Mouse (Mus musculus) erythroblast, embryonic 14.5 days (primary cell): ENCODE data around the gene Agap1. TPM values are rescaled to one million over a fixed set of nuclear protein-coding genes. Genes with fewer than 3 reads are reported as not detected.

Experiments used
- H3K27me3 ChIP-seq: 2 replicates; pipeline ENCODE4 v1.6.1; 2012; ENCODE audit warnings: inconsistent platforms; ENCODE audit not compliant: control insufficient read depth
- H3K36me3 ChIP-seq: 2 replicates; pipeline ENCODE4 v1.6.1; 2012; ENCODE audit warnings: mild to moderate bottlenecking, inconsistent platforms; ENCODE audit not compliant: control insufficient read depth
- H3K4me1 ChIP-seq: 2 replicates; pipeline ENCODE4 v1.6.1; 2012; ENCODE audit warnings: inconsistent platforms; ENCODE audit not compliant: control insufficient read depth
- H3K4me3 ChIP-seq: replicated peaks from 2 replicates; pipeline ENCODE3; 2012; ENCODE audit warnings: moderate library complexity, mild to moderate bottlenecking, inconsistent platforms
- H3K9me3 ChIP-seq: 2 replicates; pipeline ENCODE4 v1.6.1; 2012; ENCODE audit warnings: low read length, inconsistent platforms, mixed read lengths; ENCODE audit not compliant: control insufficient read depth
- GATA1 ChIP-seq: IDR thresholded peaks from 2 replicates; pipeline ENCODE4 v1.6.1; 2012; ENCODE audit warnings: low read length, inconsistent platforms, mixed read lengths
- TAL1 ChIP-seq: IDR thresholded peaks from 3 replicates; pipeline ENCODE4 v1.6.1; 2012; ENCODE audit warnings: low read length, inconsistent platforms, mixed read lengths
- polyA plus RNA-seq: library from polyadenylated mRNA; stranded (reverse); fragments of >175 nt; gene quantifications from 2 replicates; pipeline ENCODE4 v1.2.3, GENCODE M21; 2012

The Agap1 gene
- polyA plus RNA-seq, 1 experiment, result 0.09 TPM

DNA sequence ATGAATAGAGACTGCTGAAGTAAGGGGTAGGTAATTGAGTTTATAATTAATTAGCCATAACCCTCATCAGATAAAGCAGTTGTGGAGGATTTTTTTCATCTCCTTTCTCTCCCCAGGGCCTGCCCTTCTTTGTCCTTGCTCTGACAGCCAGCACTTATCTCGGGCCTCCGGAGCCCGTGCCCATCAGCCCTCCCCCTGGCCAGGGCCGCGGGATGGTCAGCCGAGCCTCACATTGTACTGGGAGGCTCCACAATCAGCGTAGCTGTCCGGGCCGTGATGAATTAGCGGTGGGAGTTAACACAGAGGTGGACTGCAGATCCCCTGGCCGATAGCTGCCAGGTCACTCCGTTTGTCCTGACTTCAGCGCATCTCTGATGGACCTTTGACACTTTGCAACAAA is 248.7 kb downstream of the Agap1 start:
- no peaks in the 10 kb centered on the region for H3K9me3 ChIP-seq
- H3K36me3 ChIP-seq, result no peaks in the 10 kb centered on the region; the same call in 1 of the 2 replicates
- H3K4me3 ChIP-seq, result no peak overlapping the region
- no peak for TF ChIP-seq GATA1
- no peak for TF ChIP-seq TAL1
- H3K4me1 ChIP-seq, result no peaks in the 10 kb centered on the region
- H3K27me3 ChIP-seq, result no peaks in the 10 kb centered on the region

GRCm38 (mm10) chr1:89705670-89706069 is 251.1 kb downstream of the Agap1 start:
- H3K36me3 ChIP-seq, result no peaks in the 10 kb centered on the region; the same call in 1 of the 2 replicates
- H3K4me3 ChIP-seq, result no peak overlapping the region
- H3K9me3 ChIP-seq, result no peaks in the 10 kb centered on the region
- H3K27me3 ChIP-seq, result no peaks in the 10 kb centered on the region
- no peaks in the 10 kb centered on the region for H3K4me1 ChIP-seq
- no peak for TF ChIP-seq TAL1
- TF ChIP-seq GATA1, result no peak

GRCm38 (mm10) chr1:89706862-89707261 is 252.3 kb downstream of the Agap1 start:
- no peaks in the 10 kb centered on the region for H3K9me3 ChIP-seq
- no peaks in the 10 kb centered on the region for H3K4me1 ChIP-seq
- no peaks in the 10 kb centered on the region; the same call in 1 of the 2 replicates for H3K36me3 ChIP-seq
- no peak overlapping the region for H3K4me3 ChIP-seq
- TF ChIP-seq TAL1 (no peak), GATA1 (no peak)
- no peaks in the 10 kb centered on the region for H3K27me3 ChIP-seq

GRCm38 (mm10) chr1:89707756-89708480 is 253.3 kb downstream of the Agap1 start:
- Histone ChIP-seq H3K4me1 (no peaks in the 10 kb centered on the region), H3K27me3 (no peaks in the 10 kb centered on the region), H3K4me3 (no peak overlapping the region), H3K9me3 (no peaks in the 10 kb centered on the region), H3K36me3 (no peaks in the 10 kb centered on the region; the same call in 1 of the 2 replicates)
- no peak for TF ChIP-seq TAL1
- TF ChIP-seq GATA1, result no peak

- Histone ChIP-seq H3K36me3 (no peaks in the 10 kb centered on the region; the same call in 1 of the 2 replicates), H3K4me1 (no peaks in the 10 kb centered on the region), H3K9me3 (no peaks in the 10 kb centered on the region), H3K27me3 (no peaks in the 10 kb centered on the region), H3K4me3 (no peak overlapping the region)
- TF ChIP-seq TAL1, result no peak
- no peak for TF ChIP-seq GATA1
Observed at GRCm38 (mm10) chr1:89709824-89710223, 255.2 kb downstream of the Agap1 start.

- Histone ChIP-seq H3K9me3 (no peaks in the 10 kb centered on the region), H3K27me3 (no peaks in the 10 kb centered on the region), H3K36me3 (no peaks in the 10 kb centered on the region), H3K4me3 (no peak overlapping the region), H3K4me1 (no peaks in the 10 kb centered on the region)
- TF ChIP-seq TAL1, result no peak
- no peak for TF ChIP-seq GATA1
Observed at GRCm38 (mm10) chr1:89713681-89714080, 259.1 kb downstream of the Agap1 start.

GRCm38 (mm10) chr1:89714165-89714980 is 259.8 kb downstream of the Agap1 start:
- no peaks in the 10 kb centered on the region for H3K9me3 ChIP-seq
- TF ChIP-seq GATA1, result no peak
- no peak for TF ChIP-seq TAL1

GRCm38 (mm10) chr1:89716234-89716633 is 261.6 kb downstream of the Agap1 start:
- no peaks in the 10 kb centered on the region for H3K4me1 ChIP-seq
- H3K27me3 ChIP-seq, result no peaks in the 10 kb centered on the region
- TF ChIP-seq TAL1 (no peak), GATA1 (no peak)
- no peaks in the 10 kb centered on the region for H3K36me3 ChIP-seq
- no peak overlapping the region for H3K4me3 ChIP-seq
- no peaks in the 10 kb centered on the region for H3K9me3 ChIP-seq

More at GRCm38 (mm10) chr1:89714165-89714980, 259.8 kb downstream of the Agap1 start:
- H3K27me3 ChIP-seq, result no peaks in the 10 kb centered on the region
- no peaks in the 10 kb centered on the region for H3K36me3 ChIP-seq
- H3K4me3 ChIP-seq, result no peak overlapping the region
- H3K4me1 ChIP-seq, result no peaks in the 10 kb centered on the region

GRCm38 (mm10) chr1:89717100-89717499 is 262.5 kb downstream of the Agap1 start:
- Histone ChIP-seq H3K4me1 (no peaks in the 10 kb centered on the region), H3K4me3 (no peak overlapping the region), H3K27me3 (no peaks in the 10 kb centered on the region), H3K36me3 (no peaks in the 10 kb centered on the region), H3K9me3 (no peaks in the 10 kb centered on the region)
- TF ChIP-seq TAL1 (no peak), GATA1 (no peak)
